Mouse (Mus musculus): ENCODE data around the gene Ptprm. TPM values are rescaled to one million over a fixed set of nuclear protein-coding genes. Genes with fewer than 3 reads are reported as not detected.

The Ptprm gene
- total RNA-seq, 2 experiments from 2014 or later: 31.2 to 33.6 TPM

DNA sequence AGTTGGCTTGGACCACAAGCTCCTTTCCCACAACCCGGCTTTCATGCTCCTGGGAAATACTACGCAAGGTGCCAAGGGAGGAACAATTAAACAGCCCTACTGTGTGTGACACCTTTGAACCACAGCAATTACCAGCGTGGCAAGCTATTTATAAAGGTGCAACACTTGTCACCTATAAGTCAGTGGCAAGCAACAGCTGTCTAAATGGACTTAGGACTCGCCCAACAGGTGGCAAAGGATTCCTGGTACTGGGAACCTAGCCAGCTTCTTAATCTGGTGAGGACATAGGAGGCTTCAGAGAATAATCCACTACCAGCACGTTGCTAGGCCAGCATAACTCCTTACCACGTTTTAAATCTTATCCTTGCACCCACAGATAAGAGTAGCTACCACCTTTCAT, 315.7 kb downstream of the Ptprm start:
- intact Hi-C loops (cut with DNase I; ENCODE audit: low total_unique reads): no loop called here
- DNase-seq: no peak

- no peak for DNase-seq
- intact Hi-C loops (cut with DNase I; ENCODE audit: low total_unique reads): no loop called here
These were observed 320.7 kb downstream of the Ptprm start for GRCm38 (mm10) chr17:67033547-67033946.

DNA sequence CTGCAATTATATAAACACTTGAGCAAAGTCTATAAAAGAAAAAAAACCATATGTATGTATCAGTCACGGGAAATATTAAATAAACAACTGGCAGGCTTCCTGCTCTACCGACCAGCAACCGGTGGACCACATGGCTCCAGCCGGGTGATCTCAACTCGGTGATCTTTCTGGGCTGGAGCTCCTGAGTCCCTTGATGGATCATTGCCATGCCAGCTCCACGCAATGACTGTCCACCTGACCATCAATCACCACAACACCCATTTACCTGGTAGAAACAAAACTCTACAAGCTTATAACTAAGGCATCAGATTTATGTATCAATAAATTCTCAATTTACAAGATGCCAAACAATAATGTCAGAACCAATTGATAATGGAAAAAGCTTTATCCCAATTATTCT, 322.2 kb downstream of the Ptprm start:
- intact Hi-C loops (cut with DNase I; ENCODE audit: low total_unique reads): no loop called here
- DNase-seq: no peak

- intact Hi-C loops (cut with DNase I; ENCODE audit: low total_unique reads): no loop called here
These were observed 322.9 kb downstream of the Ptprm start for GRCm38 (mm10) chr17:67031341-67031740.

GRCm38 (mm10) chr17:67027274-67027673, 327.0 kb downstream of the Ptprm start:
- DNase-seq: no peak
- intact Hi-C loops (cut with DNase I; ENCODE audit: low total_unique reads): no loop called here

More at GRCm38 (mm10) chr17:67031341-67031740, 322.9 kb downstream of the Ptprm start:
- no peak for DNase-seq

GRCm38 (mm10) chr17:67016501-67016900, 337.8 kb downstream of the Ptprm start:
- intact Hi-C loops (cut with DNase I; ENCODE audit: low total_unique reads): no loop called here
- no peak for DNase-seq

DNA sequence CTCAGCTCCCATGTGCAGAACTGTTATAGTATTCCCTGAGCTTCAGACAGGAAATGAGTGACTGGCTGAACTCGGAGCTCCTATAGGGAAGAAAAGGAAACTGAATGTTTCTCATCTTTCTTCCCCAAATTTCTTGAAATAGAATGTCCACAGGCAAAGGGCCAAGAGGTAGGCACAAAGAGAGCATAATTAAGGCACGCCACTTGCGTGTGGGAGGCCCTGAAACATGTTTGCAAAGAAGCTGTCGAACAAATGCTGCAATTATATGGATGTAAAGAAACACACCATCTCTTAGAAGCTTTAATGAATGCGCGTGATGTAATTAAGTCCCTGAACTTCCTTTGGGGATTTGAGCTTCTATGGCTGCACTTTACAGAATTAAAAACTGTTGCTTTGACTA, 341.0 kb downstream of the Ptprm start:
- DNase-seq: no peak
- intact Hi-C loops (cut with DNase I; ENCODE audit: low total_unique reads): no loop called here

DNA sequence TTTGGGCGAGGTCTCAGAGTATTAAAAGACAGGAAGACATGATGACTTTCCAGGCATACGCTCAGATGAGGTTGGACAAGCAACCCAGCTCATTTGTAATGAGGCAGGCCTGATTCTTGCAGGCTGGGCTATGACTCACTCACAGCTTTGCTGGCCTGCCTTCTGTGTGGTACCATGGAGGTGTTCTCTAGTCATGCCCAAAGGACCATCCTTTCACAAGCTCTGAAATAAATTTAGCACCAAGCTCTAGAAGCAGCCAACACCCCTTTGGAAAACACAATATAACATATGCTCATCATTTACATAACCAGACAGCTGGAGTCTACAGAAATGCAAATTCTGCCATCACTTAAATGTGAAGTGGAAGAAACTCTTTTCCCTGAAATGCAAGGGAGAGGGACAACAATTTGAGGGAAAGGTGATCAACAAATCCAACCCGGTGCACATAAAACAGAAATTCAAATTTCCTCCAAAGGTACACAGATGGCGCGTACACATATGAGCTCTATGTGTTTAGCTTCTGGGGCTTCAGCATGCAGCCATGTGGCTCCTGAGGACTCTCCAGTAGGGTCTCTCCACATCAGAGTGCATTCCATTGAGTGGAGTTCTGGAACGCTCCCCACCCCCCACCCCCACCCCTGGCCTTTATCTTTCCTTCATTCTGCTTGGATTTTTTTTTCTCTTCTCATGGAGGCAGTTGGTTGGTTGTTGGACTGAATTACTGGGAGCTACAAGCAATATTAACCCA, 342.2 kb downstream of the Ptprm start:
- no peak for DNase-seq
- intact Hi-C loops (cut with DNase I; ENCODE audit: low total_unique reads): no loop called here

DNA sequence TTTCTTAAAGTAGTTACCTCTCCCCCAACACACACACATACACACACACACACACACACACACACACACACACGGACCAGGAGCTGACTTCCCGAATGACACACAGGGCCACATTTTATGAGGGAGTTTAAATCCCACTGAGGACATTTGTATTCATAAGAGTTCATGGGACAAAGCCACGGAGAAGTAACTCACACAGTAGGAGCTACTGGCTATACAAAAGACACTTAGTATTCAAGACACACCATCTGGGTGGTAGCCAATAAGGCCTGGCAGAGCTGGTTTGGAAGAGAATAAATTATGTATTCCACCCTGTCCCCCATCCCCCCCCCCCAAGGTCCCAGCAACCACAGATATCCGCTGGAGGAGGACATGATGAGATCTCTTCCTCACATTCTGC, 344.1 kb downstream of the Ptprm start:
- intact Hi-C loops (cut with DNase I; ENCODE audit: low total_unique reads): no loop called here

GRCm38 (mm10) chr17:67008137-67008536, 346.1 kb downstream of the Ptprm start:
- intact Hi-C loops (cut with DNase I; ENCODE audit: low total_unique reads): no loop called here

More for the DNA sequence above, 344.1 kb downstream of the Ptprm start:
- no peak for DNase-seq

DNA sequence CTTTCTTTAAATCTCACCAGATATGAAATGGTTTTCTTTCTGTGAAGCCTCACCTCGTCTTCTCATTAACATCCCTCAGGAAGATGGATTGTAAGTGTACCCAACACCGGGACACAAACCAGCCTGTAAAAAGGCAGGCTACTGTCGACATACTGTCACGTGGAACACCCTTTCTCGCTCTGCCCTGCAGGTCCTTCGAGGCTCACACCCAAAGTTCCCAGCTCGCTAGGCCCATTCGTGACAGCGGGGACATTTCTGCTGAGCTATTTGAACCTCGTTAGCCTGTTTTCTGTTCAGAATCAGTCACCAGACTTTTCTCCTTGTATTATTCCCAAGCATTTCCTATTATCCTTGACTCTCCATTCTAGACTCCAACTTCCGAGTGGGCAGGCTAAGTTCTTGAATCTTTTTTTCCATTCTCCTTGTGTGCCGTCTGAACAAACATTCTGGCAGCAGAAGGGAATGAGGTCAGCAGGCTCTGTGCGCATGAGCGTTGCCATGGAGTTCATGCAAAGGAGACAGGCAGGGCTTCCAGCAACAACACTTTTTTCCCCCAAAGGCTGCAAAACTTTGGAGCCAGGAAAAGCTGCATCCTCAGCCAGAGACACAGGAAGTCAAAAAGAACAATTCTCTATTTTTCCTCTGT, 347.4 kb downstream of the Ptprm start:
- intact Hi-C loops (cut with DNase I; ENCODE audit: low total_unique reads): no loop called here
- DNase-seq: peak; percentile 88

More at GRCm38 (mm10) chr17:67008137-67008536, 346.1 kb downstream of the Ptprm start:
- no peak for DNase-seq

DNA sequence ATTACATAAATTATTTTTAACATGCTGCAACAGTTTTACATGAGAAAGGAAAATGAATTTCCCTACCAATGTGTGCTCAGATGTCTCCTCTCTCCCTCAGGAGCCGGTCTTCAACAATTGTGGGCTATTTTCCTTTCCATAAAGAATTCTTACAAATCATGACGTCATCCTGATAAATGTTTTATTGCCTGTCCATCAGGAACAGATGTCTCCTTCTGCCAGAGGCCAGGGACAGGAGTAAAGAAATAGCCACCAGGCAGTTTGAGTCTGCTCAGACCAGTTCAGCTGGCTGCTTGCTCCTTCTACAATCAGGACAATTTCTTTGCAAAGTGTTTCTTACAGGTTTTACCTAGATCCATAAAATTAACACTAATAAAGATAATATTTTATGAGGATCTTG, 357.4 kb downstream of the Ptprm start:
- intact Hi-C loops (cut with DNase I; ENCODE audit: low total_unique reads): no loop called here
- DNase-seq: no peak

DNA sequence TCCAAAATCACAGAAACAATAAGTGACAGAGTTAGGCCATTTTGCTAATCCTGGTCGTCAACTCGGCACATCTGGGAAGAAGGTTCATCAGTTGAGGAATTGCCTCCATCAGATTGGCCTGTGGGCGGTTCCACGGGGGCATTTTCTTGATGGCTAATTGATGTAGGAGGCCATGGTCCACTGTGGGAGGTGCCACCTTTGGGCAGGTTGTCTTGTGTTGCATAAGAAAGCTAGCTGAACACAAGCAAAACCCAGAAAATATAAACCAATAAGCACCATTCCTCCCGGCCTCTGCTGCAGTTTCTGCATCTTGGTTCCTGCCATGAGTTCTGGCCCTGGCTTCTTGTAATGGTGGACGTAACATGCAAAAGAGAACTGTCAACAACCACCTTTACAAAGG, 358.2 kb downstream of the Ptprm start:
- intact Hi-C loops (cut with DNase I; ENCODE audit: low total_unique reads): no loop called here
- DNase-seq: no peak

DNA sequence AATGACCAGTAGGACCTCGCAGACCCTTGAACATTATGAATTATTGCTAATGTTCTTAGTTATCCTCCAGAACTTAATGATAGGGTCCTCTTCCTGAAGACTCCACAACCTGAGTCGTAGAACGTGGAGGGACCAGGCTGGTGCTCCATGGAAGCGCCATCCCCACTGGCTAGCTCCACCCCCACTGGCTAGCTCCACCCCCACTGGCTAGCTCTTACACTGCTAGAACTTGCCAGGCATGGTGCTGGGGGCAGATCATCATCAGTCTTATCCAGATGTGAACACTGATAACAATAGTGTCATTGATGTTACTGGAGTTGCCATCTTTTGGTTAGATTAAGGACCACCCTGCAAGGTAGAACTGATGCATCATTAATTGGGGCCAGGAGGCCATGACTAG, 362.4 kb downstream of the Ptprm start:
- intact Hi-C loops (cut with DNase I; ENCODE audit: low total_unique reads): no loop called here

GRCm38 (mm10) chr17:66990761-66991160, 363.5 kb downstream of the Ptprm start:
- intact Hi-C loops (cut with DNase I; ENCODE audit: low total_unique reads): no loop called here
- no peak for DNase-seq

More for the DNA sequence above, 362.4 kb downstream of the Ptprm start:
- DNase-seq: no peak

GRCm38 (mm10) chr17:66988014-66988413, 366.2 kb downstream of the Ptprm start:
- intact Hi-C loops (cut with DNase I; ENCODE audit: low total_unique reads): no loop called here

DNA sequence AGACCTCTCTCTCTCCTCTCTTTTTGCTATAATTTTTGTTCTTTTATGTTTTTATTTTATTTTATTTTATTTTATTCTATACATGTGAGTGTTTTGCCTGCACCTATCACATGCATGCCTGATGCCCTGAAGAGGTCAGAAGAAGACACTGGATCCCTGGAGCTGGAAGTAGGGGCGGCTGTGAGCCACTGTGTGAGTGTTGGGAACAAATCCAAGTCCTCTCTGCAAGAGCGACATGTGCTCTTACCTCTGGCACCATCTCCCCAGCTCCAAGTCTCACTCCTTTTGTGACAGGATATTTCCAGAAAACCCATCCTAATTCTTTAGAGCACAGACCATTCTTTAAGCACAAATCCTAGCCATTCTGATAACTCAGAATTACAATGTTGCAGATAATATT, 372.6 kb downstream of the Ptprm start:
- intact Hi-C loops (cut with DNase I; ENCODE audit: low total_unique reads): no loop called here
- no peak for DNase-seq

More at GRCm38 (mm10) chr17:66988014-66988413, 366.2 kb downstream of the Ptprm start:
- DNase-seq: no peak

DNA sequence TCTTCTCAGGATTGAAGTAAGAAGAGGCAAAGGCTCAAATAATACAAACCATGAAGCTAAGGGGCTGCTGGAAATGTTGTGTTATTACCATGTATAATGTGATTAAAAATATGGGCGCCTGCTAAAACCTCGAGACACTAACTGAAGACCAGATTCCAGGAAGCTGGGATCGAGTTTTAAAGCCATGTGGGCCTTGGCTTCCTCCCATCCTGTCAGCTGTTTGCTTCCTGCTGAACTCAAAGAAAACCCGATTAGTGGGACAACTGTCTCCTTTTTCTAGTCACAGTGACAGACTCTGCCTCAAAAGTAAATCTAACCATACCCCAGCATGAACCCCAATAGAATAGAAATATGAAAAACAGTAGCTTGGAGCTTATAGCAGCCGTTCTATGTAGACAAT, 374.3 kb downstream of the Ptprm start:
- intact Hi-C loops (cut with DNase I; ENCODE audit: low total_unique reads): no loop called here
- no peak for DNase-seq

- intact Hi-C loops (cut with DNase I; ENCODE audit: low total_unique reads): no loop called here
- DNase-seq: no peak
These were observed 377.8 kb downstream of the Ptprm start for GRCm38 (mm10) chr17:66976490-66976889.

GRCm38 (mm10) chr17:66972976-66973375, 381.3 kb downstream of the Ptprm start:
- intact Hi-C loops (cut with DNase I; ENCODE audit: low total_unique reads): no loop called here
- no peak for DNase-seq

DNA sequence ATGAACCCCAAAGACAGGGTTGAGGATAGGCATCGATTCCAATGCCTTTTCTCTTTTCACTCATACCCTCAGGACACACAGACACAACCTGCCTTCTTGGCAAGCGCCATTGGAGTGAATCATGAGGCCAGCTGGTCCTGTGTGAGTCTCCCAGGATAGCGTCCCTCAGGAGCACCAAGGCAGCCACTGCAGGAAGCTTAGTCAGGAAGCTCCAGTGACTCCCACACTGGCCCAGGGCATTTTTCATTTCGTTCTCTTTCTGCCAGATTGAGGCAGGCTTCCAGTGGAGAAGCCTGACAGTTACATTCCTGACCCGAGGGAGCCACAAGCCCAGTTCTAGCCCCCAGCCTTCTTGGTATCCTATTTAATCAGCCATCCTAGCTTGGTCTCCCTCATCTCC, 393.3 kb downstream of the Ptprm start:
- DNase-seq: no peak
- intact Hi-C loops (cut with DNase I; ENCODE audit: low total_unique reads): no loop called here

Data from gastrocnemius, postnatal 14 days (tissue).